Mouse (Mus musculus) kidney, adult 9 months (tissue): ENCODE results near the gene Meox2.
A peak's percentile ranks its signal among the peaks of the same experiment; 100 is the strongest.
"Not testable (repeated sequence)": the region's sequence is repeated elsewhere in the genome, so short reads cannot be mapped to it uniquely, and the experiment has no call there.

Experiments
- DNase-seq: peaks from one replicate; pipeline ENCODE4 v3.0.0; 2022

The Meox2 gene

GRCm38 (mm10) chr12:37108390-37108738, at the start of gene Meox2:
Gene Meox2, plus strand, starts transcription at chr12:37108540.
- DNase-seq = no peak

- DNase-seq = no peak
Measured at GRCm38 (mm10) chr12:37072636-37073035, 35.7 kb upstream of the Meox2 start.

DNA sequence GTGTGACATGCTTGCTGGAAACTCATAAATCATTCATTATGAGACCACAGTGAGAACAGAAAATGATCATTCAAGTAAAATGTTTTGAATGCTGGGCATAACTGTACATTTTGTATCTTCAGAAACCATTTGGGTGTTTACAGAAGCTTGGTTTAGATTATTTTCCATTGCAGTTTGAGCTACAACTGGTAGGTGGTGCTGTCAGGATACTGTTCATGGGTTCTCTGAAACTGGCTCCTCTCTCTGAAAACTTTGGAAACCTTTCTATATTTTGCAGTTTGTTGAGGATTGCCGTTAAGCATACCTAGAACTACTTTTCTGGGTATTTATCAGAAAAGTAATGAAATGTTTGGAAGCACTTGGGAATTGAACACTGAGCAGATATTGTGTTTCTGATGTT, 31.0 kb upstream of the Meox2 start:
- DNase-seq = no peak

DNA sequence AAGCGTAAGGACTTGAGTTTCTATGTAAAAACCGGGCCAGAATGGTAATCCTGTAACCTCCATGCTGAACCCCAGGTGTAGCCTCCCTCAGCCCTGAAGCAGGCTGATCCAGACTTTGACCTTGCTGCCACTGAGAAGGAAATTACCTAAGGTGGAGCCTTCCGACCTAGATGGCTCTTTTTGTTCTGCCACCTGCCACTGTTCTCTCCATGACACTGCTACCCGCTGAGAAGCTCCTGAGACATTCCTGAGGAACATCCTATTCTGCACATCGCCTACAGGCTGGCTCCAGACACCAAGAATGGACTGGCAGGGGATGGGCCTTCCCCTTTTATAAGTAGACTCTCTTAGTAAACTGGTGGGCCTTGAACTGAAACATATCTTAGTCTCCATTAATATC, 28.3 kb upstream of the Meox2 start:
- not testable (repeated sequence) for DNase-seq

DNA sequence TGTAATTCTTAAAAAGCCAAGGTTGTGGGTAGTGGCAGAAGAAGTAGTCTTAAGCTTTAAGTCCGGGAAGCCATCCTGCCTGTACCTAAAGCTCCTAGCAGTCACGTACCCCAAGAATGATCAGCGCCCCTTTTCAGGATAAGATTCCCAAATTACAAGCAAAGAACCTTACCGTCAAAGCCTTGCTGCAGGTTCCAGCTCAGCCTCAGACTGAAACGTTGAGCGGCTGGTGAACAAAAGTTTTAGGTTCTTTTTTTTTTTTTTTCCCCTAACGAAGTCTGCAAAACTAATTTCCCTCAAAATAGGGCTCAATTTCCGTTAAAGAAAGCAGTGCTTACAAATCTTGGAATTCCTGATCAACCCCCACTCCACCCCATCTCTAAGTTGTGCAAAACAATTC, 1.8 kb upstream of the Meox2 start:
- DNase-seq = no peak

GRCm38 (mm10) chr12:37107150-37107549, 1.2 kb upstream of the Meox2 start:
- DNase-seq = no peak

GRCm38 (mm10) chr12:37107713-37108389, 489 bp upstream of the Meox2 start:
- no peak for DNase-seq

DNA sequence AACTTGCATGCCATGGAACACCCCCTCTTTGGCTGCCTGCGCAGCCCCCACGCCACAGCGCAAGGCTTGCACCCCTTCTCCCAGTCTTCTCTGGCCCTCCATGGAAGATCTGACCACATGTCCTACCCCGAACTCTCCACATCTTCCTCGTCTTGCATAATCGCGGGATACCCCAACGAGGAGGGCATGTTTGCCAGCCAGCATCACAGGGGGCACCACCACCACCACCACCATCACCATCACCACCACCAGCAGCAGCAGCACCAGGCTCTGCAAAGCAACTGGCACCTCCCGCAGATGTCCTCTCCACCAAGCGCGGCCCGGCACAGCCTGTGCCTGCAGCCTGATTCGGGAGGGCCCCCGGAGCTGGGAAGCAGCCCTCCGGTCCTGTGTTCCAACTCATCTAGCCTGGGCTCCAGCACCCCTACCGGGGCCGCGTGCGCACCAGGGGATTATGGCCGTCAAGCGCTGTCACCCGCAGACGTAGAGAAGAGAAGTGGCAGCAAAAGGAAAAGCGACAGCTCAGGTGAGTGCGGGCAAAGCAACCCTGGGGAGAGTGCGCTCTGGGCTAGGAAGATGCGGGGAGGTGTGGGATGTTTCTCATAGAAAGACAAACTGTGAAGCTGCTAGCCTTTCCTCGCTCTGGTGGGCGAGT, 606 bp downstream of the Meox2 start:
- DNase-seq = no peak

- DNase-seq = no peak
Measured at GRCm38 (mm10) chr12:37109474-37110012, 1.2 kb downstream of the Meox2 start.

DNA sequence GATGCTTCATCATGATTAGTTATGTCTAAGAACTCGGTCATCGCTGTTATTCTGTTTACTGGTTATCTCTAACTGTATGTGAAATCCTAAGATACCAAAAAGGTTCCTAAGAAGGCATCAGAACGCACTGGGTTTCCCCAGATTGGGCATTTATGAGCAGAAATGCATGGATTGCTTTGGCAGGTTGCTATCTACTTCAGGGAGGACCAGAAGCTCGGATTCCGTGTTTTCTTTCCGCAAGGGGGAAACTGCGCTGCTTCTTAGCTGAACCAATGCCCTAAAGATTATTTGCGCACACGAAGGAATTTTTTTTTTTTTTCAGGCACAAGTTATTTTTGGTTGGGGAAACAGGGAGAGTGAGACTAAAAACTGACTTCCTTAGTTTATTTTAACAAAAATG, 2.6 kb downstream of the Meox2 start:
- no peak for DNase-seq

- no peak for DNase-seq
Measured at GRCm38 (mm10) chr12:37119246-37119645, 10.9 kb downstream of the Meox2 start.

DNA sequence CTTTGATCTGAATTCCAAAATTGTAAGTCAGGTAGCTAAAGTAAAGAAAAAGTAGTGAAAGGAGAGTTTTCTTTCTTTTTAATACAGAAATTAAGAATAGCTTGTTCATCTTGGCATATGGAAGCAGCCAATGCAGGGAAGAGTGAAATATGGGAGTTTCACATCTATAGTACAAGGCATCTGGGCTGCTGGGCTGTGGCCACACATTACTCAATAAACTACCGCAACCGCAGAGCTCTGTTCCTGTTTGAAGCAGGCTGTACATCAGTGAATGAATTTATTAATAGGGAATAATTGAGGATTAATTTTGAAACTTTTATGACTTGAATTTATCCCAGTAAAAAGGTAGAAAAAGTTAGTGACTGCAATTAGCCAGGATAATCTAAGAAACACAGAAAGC, 15.4 kb downstream of the Meox2 start:
- DNase-seq = no peak

DNA sequence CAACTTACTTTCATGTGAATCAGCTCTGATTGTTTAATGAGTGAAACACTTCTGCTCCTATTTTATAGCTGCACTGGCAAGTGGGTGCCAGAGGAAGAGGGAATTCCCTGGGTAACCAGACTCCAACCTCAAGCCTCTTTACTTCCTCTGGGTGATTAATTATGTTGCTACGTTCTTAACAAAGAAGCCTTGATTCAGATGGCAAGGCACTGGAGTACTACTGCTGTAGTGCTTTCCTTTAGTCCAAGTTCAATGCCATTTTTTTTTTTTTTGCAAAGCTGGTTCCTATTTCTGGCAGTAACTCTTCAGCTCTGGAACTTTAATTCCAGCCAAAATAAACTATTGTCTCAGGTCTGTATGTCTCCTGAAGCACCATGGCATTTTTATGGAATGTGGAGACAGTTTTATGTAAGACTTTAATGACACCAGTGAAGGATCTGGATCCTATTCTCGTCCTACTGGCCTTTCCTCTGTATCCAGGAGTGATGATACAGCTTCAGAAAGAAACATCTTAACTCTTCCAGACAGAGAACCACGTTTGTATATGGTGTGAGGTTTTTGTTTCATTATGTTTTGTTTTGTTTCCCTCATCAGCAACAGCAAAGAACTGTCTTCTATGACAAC, 33.9 kb downstream of the Meox2 start:
- DNase-seq = no peak

GRCm38 (mm10) chr12:37143879-37144278, 35.5 kb downstream of the Meox2 start:
- DNase-seq = no peak

DNA sequence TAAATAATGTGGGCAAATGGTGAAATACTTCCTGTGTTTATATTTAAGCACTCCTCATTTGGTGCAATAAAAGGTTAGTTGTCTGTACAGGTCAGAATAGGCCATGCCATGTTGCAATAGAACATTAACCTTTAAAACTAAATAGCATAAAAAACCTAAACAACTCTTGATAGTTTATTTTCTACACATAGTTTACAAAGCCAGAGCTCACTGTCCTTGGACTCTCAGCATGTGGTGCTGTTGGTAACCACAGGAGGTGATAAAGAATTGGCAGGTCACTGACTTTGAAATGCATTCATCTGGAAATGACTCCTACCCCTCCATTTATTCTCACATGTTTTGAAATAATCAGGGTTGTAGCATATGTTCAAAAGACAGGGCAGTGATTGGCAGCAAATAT, 59.4 kb downstream of the Meox2 start:
- no peak for DNase-seq

DNA sequence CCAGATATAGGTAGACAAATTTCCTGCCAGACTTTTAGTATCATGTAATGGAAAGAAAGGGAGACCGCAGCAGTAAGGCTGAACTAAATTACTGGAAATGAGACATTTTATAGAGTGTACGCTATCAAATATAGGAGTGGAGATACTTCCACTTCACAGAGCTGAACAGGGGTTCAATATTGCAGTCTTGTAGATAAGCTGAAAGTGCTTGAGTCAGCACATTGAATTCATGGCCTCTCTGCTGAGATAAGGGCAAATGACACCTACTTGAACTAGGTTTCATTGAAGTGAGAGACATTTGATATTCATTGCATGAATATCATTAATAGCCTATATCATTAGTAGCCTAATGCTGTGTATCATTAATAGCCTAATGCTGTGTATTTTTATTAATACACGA, 65.0 kb downstream of the Meox2 start:
- DNase-seq = no peak

GRCm38 (mm10) chr12:37183689-37184088, 75.3 kb downstream of the Meox2 start:
- peak; percentile 8 for DNase-seq

DNA sequence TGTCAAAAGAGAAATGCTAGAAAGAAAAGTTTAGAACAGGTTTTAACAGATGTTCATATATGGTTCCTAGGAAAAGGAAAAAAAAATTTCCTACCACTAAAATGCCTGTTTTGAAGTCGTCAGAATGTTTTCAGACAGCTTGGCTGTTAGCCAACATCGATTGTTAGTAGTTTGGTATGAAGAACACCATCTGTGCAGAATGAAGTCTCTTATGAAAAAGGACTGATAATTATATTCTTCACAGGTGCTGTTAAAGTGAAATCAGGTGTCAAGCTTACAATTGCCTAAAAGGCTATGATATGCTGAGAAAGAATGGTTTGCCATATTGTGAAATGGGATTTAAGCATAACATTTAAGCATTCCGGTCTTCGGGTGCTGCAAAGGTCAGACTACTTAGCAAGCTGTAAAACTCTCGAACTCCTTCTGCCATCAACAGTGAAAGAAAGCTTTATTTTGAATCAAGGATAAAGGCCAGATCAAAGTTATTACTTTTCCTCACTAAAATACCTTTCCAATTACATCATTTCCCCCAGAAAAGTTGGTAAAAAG, 80.7 kb downstream of the Meox2 start:
- DNase-seq = no peak
